Mouse (Mus musculus) left cerebral cortex, postnatal 10 days (tissue): ENCODE measurements around the gene Cntnap1. TPM values are rescaled to one million over a fixed set of nuclear protein-coding genes. Genes with fewer than 3 reads are reported as not detected.

ENCODE experiments used
- DNase-seq, 2 experiments: peaks; one replicate each; pipeline ENCODE4 v3.0.0; 2021 to 2022; ENCODE audit warnings: low spot score in 2 of 2, mixed read lengths in 1 of 2; ENCODE audit errors: extremely low spot score in 1 of 2
- intact Hi-C: fragments of 180-260 bp; cut with DNase I; formaldehyde crosslinking; loops from one replicate; pipeline ENCODE4 v1.15.1; 2025
- microRNA-seq: library from miRNA; unstranded; fragments of <30 nt; microRNA quantifications from one replicate; pipeline ENCODE4 v1.2.0, GENCODE M21; 2022
- total RNA-seq, 2 experiments: library from RNA; stranded (reverse); gene quantifications; 2 replicates each; pipeline ENCODE4 v1.2.3; 2021

The Cntnap1 gene
- total RNA-seq, 2 experiments from 2014 or later = 44.2 to 54.1 TPM

DNA sequence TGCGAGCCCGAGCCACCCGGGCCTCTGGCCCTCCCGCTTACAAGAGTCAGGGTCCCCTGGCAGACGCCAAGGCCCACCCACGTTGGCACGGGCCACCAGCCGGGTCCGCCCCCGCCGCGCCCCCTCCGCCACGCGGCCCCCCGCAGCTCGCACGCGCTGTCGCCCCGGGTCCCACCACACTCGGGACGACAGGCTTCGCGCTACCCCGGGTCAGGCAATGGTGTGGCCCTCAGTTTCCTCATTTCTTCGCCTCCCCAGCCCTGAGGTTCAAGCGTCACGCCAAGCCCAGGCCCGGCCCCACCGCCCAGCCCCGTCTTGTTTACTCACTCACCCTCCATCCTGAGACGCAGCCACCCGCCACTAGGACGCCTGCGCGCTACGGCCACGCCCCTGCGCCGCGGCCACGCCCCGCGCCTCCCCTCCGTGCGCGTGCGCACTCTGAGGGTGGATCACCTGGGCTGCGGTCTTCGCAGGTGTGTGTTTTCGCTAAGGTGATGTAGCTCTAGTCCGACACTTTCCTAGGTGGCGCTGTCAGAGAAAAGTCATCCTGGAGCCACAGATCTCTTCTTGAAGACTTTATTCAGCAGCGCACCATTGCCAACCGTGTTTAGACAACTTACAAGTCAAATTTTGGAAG lies 55.9 kb downstream of the Cntnap1 start, which contains the start of gene Ezh1:
Gene Ezh1 (minus strand): TSS at position 399 of the 637 bp plus-strand sequence.
- intact Hi-C loops = no loop called here
- peak; percentile 82 to 90 for DNase-seq

DNA sequence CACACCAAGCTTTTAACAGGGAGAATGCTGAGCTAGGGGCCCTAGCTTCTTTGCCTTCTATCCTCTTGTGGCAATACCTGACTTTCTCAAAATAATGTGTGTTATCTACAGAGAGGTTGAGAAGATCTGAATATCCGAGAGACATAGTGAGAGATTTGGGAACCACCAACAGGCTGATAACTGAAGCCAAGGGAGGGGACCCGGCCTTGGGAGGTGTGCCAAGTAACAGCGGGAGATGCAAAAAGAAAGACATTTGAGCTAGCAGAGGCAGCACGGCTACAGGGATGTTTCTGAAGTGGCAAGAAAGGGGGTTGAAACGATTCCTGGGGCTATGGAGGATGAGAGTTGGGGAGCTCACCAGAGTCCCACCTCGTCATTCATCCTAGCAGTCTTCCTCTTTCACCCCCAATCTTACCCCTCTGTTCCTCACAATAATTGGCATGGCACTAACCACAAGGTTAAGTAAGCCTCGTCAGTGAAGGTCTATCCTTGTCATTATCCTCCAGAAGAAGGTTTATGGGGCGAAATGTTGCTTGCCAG lies 59.1 kb downstream of the Cntnap1 start:
- intact Hi-C loops = no loop called here
- peak in 1 of 2 experiments; percentile 82 for DNase-seq

DNA sequence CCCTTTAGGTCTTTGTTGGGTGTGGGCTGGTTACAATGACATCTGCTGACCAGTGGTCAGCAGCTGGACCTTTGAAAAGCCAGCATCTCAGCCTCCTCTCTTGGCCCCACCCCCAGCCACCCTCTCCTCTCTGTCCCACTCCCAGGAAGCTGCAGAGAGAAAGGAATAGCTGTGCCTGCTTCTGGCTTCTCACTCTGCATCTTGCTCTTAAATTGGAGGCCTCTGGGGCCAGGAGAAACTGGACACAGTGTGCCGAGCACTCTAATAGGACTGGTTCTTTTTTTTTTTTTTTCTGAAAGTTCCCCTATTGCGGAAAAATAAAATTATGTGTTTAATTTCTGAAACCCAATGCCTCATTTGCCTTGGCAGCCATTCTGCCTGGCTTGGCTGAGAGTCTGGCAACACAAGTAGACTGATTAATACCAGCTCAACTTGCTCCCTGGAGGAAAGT lies 59.8 kb downstream of the Cntnap1 start:
- DNase-seq = peak in 1 of 2 experiments; percentile 56
- intact Hi-C loops = no loop called here

DNA sequence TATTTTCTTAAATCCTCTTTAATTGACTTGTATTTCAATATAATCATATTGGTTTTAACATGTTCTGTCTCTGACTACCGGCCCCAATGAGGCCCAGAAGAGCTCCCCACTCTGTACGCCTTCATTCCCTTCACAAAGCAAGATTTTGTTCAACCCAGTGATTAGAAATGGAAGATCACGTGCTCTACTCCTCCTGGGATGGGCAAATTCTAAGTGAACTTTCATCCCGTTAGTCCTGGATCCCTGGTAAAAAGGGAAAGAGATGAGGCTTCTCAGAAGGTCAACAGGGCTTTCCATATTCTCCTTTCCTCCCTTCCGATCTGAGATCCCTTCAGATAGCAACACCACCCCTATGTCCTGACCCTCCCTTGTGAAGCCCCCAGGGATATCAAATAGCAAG lies 60.2 kb downstream of the Cntnap1 start:
- DNase-seq = no peak
- intact Hi-C loops = no loop called here

DNA sequence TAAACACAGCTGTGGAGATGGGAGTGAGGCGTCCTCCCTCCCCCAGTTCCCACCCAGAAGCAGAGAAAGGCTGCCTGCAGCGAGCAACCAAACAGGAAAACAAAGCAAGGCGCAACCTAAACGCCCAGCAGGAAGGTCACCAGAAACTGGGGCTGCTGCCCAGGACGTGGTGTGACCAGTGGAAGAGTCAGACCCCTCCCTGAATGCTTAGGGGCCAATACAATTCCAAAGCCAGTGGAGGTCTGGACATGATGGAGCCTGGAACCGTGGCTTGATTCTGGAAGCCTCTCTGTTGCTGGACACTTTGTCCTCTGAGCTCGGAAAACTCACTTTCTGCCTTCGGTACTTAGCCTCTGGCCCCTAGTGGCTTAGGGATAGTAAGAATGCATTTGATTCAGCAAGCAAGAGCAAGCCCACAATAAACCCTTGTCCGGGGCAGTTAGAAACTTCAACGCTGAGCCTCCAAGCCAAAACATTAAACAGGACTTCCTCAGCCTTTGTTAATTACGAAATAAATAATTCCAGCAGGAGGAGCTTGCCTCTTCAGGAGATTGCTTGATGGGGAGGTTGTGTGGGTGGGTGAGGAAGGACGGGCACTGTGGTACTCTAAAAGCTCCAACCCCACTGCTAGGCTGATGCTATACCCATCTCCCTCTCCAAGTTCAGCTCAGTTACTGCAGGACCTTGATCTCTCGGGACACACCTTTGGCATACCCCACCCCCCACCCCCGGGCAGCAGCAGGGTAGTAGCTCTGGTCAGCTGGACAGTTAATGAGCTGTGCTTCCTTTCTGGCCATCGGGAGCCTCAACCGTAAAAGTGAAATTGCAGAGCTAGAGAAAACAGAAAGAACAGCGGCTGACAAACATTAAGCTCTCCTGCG lies 60.9 kb downstream of the Cntnap1 start:
- peak in 1 of 2 experiments; percentile 87 for DNase-seq
- intact Hi-C loops = no loop called here

DNA sequence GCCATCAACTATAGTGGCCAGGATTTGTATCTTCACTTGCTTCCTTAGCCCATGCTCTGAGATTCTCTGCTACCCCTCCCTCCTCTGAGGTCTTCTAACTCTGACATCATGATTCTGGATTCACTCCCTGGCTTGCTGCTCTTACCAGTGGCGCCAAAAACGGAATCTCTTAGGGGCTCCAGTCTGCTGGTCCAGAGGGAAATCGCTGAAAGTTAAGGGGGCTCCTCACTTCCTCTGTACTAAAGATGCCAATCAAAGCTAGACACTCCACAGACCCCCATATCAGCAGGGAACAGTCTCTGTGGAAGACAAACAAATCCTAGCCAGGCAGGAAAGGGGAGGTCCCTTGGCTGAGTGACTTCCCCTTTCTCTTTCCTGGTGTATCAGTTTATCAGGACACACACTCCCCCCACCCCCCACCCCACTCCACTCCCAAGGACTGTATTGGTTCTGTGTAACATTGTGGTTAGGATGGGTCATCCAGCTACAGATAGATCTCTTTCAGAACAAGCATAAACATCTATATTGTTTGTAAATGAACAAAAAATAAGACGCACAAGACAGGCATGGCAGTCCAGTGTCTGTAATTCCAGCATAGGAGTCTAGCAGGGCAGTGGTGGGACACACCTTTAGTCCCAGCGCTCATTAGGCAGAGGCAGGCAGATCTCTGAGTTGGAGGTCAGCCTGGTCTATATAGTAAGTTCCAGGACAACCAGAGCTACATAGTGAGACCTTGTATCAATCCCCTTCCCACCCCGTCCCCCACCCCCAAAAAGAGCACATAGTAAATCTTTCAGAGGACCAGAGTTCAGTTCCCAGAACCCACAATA lies 61.9 kb downstream of the Cntnap1 start:
- intact Hi-C loops = no loop called here
- DNase-seq = no peak

DNA sequence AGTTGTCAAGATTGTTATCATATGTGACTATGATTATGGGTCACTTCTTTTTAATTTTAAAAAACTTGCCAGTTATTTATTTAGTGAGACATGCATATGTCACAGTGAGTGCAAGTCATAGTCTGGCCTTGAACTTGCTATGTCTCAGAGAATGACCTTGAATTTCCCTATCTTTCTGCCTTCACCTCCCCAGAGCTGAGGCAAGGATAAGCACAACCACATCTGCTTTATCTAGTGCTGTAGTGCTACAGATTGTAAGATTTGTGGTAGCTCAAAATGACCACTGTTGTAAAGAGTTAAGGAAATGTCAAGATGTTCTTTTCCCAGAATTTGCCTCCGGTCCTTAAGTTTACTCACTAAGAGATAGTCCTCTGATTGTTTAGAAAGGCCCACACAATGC lies 62.9 kb downstream of the Cntnap1 start:
- no peak for DNase-seq
- intact Hi-C loops = no loop called here

DNA sequence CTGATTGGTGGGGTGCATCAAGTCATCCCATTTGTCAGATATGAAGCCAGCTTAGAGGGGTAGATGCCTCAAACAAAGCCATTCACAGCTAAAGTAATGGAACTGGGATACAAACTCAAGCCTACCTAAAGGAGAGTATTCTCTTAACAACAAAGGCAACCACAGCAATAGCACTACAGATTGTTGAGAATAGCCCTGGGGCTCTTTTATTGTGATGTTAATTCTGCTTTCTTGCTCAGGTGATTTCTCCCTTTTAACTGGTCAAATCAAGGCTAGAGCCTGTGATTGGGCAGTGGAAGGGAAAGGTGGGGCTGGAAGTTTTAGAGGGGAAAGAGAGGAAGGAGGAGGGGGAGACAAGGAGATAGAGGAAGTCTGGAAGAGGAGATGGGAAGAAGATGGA lies 63.8 kb downstream of the Cntnap1 start:
- intact Hi-C loops = no loop called here
- DNase-seq = no peak

DNA sequence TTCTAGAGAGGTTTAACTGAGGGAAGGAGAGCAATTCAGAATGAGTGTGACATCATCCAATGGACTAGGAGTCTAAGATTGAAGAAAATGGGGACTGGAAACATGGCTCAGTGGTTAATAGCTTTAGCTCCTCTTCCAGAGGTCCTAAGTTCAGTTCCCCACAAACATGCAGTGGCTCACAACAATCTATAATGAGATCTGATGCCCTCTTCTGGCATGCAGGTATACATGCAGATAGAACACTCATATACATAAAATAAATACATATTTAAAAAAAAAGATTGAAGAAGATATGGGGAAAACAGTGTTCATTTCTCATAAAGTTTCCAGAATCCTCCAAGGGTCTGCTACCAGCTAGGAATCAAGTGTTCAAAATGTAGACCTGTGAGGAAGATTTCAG lies 65.1 kb downstream of the Cntnap1 start:
- DNase-seq = no peak
- intact Hi-C loops = no loop called here

DNA sequence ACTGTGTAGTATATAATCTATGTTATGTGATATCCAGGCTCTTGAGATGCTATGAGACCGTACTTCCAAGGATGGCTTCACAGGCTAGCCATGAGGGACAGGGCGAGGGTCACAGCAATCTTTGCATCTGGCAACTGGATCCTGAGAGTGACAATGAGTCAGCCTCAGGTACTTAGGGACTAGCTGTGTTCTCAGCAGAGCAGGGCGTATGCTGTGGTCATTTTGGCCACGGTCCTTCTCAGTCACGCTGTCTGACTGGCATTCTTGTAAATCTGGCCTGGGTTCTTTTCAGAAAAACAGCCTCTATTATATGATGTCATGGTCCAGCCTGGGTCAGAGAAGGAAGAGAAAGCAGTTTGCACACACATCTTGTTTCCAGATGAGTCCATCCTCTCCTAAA lies 66.5 kb downstream of the Cntnap1 start:
- intact Hi-C loops = no loop called here
- no peak for DNase-seq

DNA sequence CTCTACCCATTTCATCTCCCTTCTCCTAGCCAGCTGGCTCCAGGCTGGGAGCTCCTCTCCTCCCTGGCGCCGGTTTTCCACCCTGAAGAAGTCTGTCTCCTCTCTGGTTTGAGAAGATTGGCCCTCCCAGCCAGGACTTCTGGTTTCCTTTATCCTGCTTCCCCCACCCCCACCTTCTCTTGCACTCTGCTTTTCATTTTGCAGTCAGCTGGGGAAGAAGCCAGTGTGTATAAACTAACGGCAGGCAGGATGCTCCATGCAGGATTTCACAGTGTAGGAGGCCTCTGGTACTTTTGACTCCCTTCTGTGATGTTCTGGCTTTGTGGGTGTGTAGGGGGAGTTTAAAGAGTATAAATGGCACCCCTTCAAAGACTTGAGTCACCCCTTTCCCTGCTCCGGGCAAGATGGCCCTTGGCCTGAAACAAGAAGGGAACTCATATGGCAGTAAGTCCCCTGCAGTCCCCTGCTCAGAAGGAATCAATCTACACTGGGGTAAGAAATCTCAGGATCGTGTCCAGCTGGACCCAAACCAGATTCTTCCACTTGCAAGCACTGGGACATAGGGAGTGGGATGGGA lies 67.8 kb downstream of the Cntnap1 start:
- intact Hi-C loops = no loop called here
- no peak for DNase-seq

Small RNAs within 50 kb of the gene (microRNA-seq; reads per million reads assigned to microRNA genes)
- gene Gm27626 = not detected

Other genes starting within 250 kb of the Cntnap1 start
- 10 to 100 TPM; 32.1 to 36.7 TPM for gene Stat3, start 231.0 kb upstream of the Cntnap1 start, total RNA-seq
- gene Cavin1, start 199.6 kb upstream of the Cntnap1 start, total RNA-seq = 10 to 100 TPM; 17.9 to 20.9 TPM
- 100 to 1,000 TPM; 435 to 454 TPM for gene Atp6v0a1, start 161.1 kb upstream of the Cntnap1 start, total RNA-seq
- 10 to 100 TPM in 1 of 2 experiments, 1 to 10 TPM in 1; 9.4 to 10.2 TPM for gene Naglu, start 100.5 kb upstream of the Cntnap1 start, total RNA-seq
- gene Hsd17b1, start 92.1 kb upstream of the Cntnap1 start, total RNA-seq = under 1 TPM; 0.43 to 0.79 TPM
- gene Coasy, start 88.0 kb upstream of the Cntnap1 start, total RNA-seq = 10 to 100 TPM; 32.3 to 32.4 TPM
- gene Mlx, start 83.2 kb upstream of the Cntnap1 start, total RNA-seq = 10 to 100 TPM; 52.8 to 55.8 TPM
- gene Psmc3ip, start 75.1 kb upstream of the Cntnap1 start, total RNA-seq = 1 to 10 TPM; 4.4 to 4.8 TPM
- gene Retreg3, start 50.6 kb upstream of the Cntnap1 start, total RNA-seq = 10 to 100 TPM; 54.5 to 55.0 TPM
- gene Tubg1, start 50.6 kb upstream of the Cntnap1 start, total RNA-seq = 10 to 100 TPM; 45.6 to 49.6 TPM
- gene Tubg2, start 14.6 kb upstream of the Cntnap1 start, total RNA-seq = 10 to 100 TPM; 46.6 to 48.8 TPM
- 1 to 10 TPM; 5.9 to 8.0 TPM for gene Plekhh3, start 828 bp downstream of the Cntnap1 start, total RNA-seq
- gene Ccr10, start 4.9 kb downstream of the Cntnap1 start, total RNA-seq = under 1 TPM in 1 of 2 experiments, not detected in 1; 0.41 TPM
- gene Ezh1, start 55.9 kb downstream of the Cntnap1 start, total RNA-seq = 10 to 100 TPM; 26.4 to 28.3 TPM
- gene Ramp2, start 75.5 kb downstream of the Cntnap1 start, total RNA-seq = 10 to 100 TPM; 57.4 to 59.1 TPM
- gene Vps25, start 83.2 kb downstream of the Cntnap1 start, total RNA-seq = 10 to 100 TPM; 80.9 to 82.0 TPM
- 1 to 10 TPM; 4.2 to 4.5 TPM for gene Wnk4, start 90.0 kb downstream of the Cntnap1 start, total RNA-seq
- gene Cntd1, start 108.5 kb downstream of the Cntnap1 start, total RNA-seq = under 1 TPM; 0.15 to 0.41 TPM
- gene Coa3, start 108.6 kb downstream of the Cntnap1 start, total RNA-seq = 100 to 1,000 TPM in 1 of 2 experiments, 10 to 100 TPM in 1; 95.7 to 101 TPM
- 100 to 1,000 TPM; 174 to 188 TPM for gene Becn1, start 131.8 kb downstream of the Cntnap1 start, total RNA-seq
- gene Psme3, start 145.7 kb downstream of the Cntnap1 start, total RNA-seq = 100 to 1,000 TPM; 100 to 108 TPM
- gene Aoc2, start 154.5 kb downstream of the Cntnap1 start, total RNA-seq = 1 to 10 TPM; 3.2 to 3.4 TPM
- 1 to 10 TPM; 1.4 to 2.0 TPM for gene Aoc3, start 160.1 kb downstream of the Cntnap1 start, total RNA-seq
- not detected for gene G6pc, start 197.0 kb downstream of the Cntnap1 start, total RNA-seq
- 10 to 100 TPM; 45.1 to 45.2 TPM for gene Aarsd1, start 247.1 kb downstream of the Cntnap1 start, total RNA-seq